Mouse (Mus musculus): ENCODE results near the gene Drg1. TPM values are rescaled to one million over a fixed set of nuclear protein-coding genes. Genes with fewer than 3 reads are reported as not detected.

Drg1 gene
- polyA plus RNA-seq (2015; fragmentation: Nextera tagmentation; extraction: Ambion mirVana) = 290 and 298 TPM in 2 replicates

DNA sequence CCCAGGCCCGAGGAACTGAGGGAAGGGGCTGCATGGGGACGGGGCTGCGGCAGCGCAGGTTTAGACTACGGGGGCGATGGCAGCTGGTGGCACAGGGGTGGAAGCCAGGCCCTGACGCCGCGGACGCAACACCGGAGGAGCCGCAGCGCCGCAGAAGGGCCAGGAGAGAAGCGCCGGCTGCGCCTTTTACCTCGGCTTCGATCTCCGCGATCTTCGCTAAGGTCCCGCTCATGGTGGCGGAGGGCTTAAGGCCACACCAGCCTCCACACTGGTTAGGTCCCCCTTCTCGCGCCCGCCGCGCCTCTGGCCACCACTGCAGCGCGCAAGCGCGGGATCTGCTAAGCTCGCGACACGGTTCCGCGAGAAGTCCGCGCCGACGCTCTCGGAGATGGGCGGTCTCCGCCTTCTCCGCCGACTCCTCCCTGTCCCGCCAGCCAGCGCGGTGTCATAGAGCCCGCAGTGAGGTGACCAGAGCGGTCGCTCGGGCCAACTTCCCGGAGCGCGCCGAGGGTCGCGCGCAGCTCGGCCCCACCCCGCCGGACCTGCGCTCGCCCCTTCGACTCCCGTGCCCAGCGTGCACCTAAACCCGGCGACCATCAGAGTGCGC lies at the start of gene Drg1:
Drg1 (minus strand) TSS at position 337 of the 607 bp plus-strand sequence.
- WGBS = under 1% methylated on average over 66 of the region's 72 CpGs
- Histone ChIP-seq H3K27ac (peak within 1 kb of the TSS; percentile 94), H3K4me3 (peak within 1 kb of the TSS; percentile 93), H3K9me3 (replicated peaks) (no peaks in the 10 kb centered on the region), H3K4me2 (peak within 1 kb of the TSS; percentile 86), H3K36me3 (ENCODE audit: poor library complexity, severe bottlenecking) (peaks cover 31% of the 10 kb centered on the region), H3K27me3 (no peaks in the 10 kb centered on the region), H3K4me1 (peaks cover 29% of the 10 kb centered on the region), H3K9ac (peak within 1 kb of the TSS; percentile 99)
- peak; percentile 99 for ATAC-seq

DNA sequence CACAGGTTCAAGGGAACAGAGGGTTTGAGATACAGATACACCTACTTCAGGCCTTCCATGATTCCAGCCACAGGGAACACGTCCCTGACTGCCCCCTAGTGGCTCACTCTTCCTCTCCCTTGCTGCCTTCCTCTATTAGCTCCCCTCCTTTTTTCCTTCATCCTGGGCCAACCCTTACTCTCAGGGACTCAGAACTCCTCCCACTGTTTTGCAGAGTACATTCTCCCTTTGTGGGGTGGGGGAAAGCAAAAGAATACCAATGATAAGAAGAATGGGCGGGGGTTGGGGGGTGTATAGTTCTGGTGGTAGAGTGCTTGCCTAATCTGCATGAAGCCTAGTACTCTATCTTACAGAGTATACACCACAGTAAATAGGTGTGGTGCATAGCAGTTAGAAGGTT lies 47.9 kb upstream of the Drg1 start:
- WGBS = 28% methylated on average over 2 of the region's 2 CpGs
- peaks cover 54% of the 10 kb centered on the region for H3K36me3 ChIP-seq (ENCODE audit: poor library complexity, severe bottlenecking)
- no peaks in the 10 kb centered on the region for H3K27me3 ChIP-seq
- H3K9ac ChIP-seq = no peak overlapping the region
- peak; percentile 23; the same call in 1 of the 2 replicates for ATAC-seq
- H3K4me3 ChIP-seq = no peak overlapping the region
- no peak overlapping the region for H3K4me2 ChIP-seq
- no peaks in the 10 kb centered on the region for H3K9me3 ChIP-seq (replicated peaks)
- H3K27ac ChIP-seq = no peak overlapping the region
- H3K4me1 ChIP-seq = no peaks in the 10 kb centered on the region

DNA sequence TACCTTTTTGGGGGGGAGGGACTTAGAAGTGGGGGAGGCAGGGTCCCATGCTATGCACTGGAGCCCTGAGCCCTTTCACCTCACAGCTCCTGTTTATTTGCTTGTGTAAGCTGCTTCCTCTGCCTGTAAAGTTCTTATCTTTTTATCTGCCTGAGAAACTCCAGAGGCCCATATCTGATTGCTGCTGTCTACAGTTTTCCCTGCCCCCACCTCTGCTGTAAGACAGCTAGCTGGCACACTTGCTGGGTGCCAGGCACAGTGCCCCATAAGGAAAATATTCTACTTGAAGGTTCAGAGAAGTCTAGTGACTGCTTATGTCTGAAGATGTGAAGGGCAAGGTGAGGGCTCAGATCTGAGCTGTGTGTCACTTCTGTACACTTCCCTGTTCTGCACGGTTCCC lies 47.1 kb upstream of the Drg1 start:
- Histone ChIP-seq H3K36me3 (ENCODE audit: poor library complexity, severe bottlenecking) (peaks cover 63% of the 10 kb centered on the region), H3K4me2 (no peak overlapping the region), H3K4me1 (no peaks in the 10 kb centered on the region), H3K27ac (no peak overlapping the region), H3K9me3 (replicated peaks) (no peaks in the 10 kb centered on the region), H3K9ac (no peak overlapping the region), H3K4me3 (no peak overlapping the region), H3K27me3 (no peaks in the 10 kb centered on the region)
- no peak for ATAC-seq
- 97% methylated on average over 1 of the region's 1 CpGs for WGBS

DNA sequence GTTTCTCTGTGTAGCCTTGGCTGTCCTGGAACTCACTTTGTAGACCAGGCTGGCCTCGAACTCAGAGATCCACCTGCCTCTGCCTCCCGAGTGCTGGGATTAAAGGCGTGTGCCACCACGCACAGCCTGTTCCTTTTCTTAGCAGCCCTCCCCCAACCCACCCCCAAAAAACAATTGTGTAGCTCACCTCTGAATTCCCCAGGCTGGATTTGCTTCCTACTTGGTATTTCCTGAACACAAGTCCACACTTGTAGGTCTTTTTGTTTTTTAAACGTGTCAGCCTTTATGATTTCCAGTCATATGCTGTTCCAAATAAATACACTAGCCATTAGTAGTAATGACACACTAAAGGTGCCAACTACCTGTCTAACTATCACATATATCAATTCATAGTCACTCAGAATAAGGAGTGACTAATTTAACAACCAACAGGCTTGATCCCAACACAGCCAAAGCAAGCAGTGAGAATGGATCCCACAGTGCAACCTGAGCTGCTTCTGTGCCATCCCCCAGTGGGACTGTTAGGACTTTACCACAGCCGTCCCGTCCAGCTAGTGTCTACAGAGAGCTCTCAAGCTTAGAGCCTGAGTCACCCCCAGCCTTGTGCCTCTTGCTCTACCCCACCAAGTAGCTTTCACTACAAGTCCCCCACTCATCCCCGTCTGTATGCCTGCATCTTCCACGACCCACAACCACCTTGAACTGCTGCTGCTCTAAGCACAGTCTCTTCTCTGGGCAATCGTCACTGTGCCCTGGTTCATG lies 45.6 kb upstream of the Drg1 start:
- H3K27me3 ChIP-seq = no peaks in the 10 kb centered on the region
- H3K27ac ChIP-seq = no peak overlapping the region
- peaks cover 70% of the 10 kb centered on the region for H3K36me3 ChIP-seq (ENCODE audit: poor library complexity, severe bottlenecking)
- H3K4me2 ChIP-seq = no peak overlapping the region
- 86% methylated on average over 10 of the region's 10 CpGs for WGBS
- ATAC-seq = no peak
- no peaks in the 10 kb centered on the region for H3K9me3 ChIP-seq (replicated peaks)
- H3K4me1 ChIP-seq = no peaks in the 10 kb centered on the region
- H3K4me3 ChIP-seq = no peak overlapping the region
- H3K9ac ChIP-seq = no peak overlapping the region

DNA sequence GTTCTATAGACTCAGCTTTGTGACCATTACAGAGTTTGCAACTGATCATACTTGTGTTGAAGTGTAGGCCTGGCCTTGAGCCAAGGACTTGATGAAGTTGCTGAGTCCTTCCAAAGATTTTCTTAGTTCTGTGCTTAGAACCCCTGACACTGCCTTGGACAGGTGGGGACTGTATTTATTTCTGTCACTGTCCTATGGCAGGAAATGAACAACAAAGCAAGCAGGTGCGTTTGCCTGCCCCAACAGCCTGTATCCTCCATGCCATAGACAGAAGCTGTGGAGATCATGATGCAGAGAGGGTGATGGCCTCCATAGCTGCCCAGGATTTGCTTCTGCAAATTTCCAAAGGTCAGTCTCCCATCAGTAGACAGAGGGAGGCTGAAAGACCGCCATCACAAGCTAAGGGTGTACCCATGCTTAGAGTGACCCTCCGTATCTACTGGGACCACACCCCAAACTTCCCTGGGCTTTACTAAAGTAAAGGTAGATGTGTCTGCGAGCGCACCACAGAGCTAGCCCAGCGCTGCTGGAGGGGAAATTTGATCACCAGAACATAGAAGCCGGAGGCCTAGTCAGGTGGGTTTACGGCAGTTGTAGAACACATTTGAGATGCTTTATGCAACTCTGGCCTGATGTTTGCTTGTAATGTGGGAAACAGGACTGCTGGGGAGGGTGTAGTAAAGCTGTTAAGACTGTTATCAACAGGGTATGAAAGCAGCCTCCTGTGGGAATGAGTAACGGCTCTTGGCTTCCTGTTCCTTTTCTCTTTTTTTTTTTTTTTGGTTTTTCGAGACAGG lies 44.8 kb upstream of the Drg1 start:
- 96% methylated on average over 9 of the region's 10 CpGs for WGBS

DNA sequence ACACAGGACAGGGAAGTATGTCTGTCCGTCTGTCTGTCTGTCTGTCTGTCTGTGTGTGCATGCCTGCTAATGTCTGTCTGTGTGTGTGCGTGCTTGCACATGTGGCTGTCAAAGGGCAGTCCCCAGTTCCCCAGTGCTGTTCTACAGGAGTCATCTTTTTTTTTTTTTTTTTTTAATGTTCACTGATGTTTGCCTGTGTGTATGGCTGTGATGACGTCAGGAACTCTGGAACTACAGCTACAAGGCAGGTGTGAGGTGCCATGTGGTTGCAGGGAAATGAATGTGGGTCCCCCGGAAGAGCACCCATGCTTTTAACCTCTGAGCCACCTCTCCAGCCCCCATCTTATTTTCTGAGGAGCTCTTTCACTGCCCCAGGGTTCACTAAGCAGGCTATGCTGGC lies 43.7 kb upstream of the Drg1 start:
- H3K36me3 ChIP-seq (ENCODE audit: poor library complexity, severe bottlenecking) = peaks cover 85% of the 10 kb centered on the region
- WGBS = 100% methylated on average over 4 of the region's 4 CpGs
- no peaks in the 10 kb centered on the region for H3K9me3 ChIP-seq (replicated peaks)

More for the DNA sequence above, 44.8 kb upstream of the Drg1 start:
- no peak overlapping the region for H3K4me2 ChIP-seq
- H3K9ac ChIP-seq = no peak overlapping the region
- H3K27ac ChIP-seq = no peak overlapping the region
- H3K36me3 ChIP-seq (ENCODE audit: poor library complexity, severe bottlenecking) = peaks cover 74% of the 10 kb centered on the region
- H3K9me3 ChIP-seq (replicated peaks) = no peaks in the 10 kb centered on the region
- no peak for ATAC-seq
- no peak overlapping the region for H3K4me3 ChIP-seq
- H3K4me1 ChIP-seq = no peaks in the 10 kb centered on the region
- no peaks in the 10 kb centered on the region for H3K27me3 ChIP-seq

DNA sequence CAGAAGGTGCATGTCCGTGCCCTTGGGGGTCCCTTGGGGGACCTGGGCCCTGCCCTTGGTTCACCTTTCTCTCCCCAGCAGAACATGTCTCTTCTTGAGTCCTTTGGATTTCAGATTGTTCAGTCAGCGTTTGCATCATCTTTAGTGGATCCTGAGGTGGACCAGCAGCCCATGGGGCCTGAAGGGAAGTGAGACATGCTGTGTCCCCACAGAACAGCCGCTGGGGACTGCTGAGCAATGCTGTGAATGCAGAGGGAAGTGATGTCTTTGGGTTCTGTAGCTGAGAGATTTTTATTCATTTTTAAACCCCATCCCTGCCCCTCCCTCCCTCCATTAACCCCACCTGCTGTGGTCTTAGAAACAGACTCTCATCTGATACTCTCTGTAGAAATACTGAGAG lies 41.7 kb upstream of the Drg1 start:
- H3K9me3 ChIP-seq (replicated peaks) = no peaks in the 10 kb centered on the region
- ATAC-seq = no peak
- no peak overlapping the region for H3K27ac ChIP-seq
- 93% methylated on average over 3 of the region's 3 CpGs for WGBS
- peaks cover 98% of the 10 kb centered on the region for H3K36me3 ChIP-seq (ENCODE audit: poor library complexity, severe bottlenecking)
- H3K9ac ChIP-seq = no peak overlapping the region
- H3K4me1 ChIP-seq = no peaks in the 10 kb centered on the region
- H3K27me3 ChIP-seq = no peaks in the 10 kb centered on the region
- H3K4me2 ChIP-seq = no peak overlapping the region
- no peak overlapping the region for H3K4me3 ChIP-seq

More for the DNA sequence above, 43.7 kb upstream of the Drg1 start:
- no peak overlapping the region for H3K27ac ChIP-seq
- H3K4me2 ChIP-seq = no peak overlapping the region
- no peaks in the 10 kb centered on the region for H3K27me3 ChIP-seq
- no peak for ATAC-seq
- H3K4me1 ChIP-seq = no peaks in the 10 kb centered on the region
- H3K9ac ChIP-seq = no peak overlapping the region
- no peak overlapping the region for H3K4me3 ChIP-seq

DNA sequence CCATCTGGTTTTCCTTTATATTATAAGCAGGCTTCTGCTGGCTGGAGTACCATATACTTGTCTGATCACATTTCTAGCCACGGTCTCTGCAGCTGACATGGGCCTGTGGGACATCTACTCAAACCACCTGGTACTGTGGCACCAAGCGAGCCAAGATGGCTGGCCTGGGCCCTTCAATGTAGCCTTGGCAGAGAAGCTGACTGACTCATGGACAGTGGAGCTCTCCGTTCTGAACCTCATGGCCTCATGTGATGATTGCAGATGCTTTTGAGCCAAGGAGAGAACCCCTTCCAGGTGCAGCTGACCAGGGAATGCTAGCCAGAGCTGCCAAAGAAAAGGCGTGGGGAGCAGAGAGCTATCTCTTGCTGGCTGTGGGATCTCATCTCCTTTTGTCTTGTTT lies 39.6 kb upstream of the Drg1 start:
- ATAC-seq = no peak
- H3K4me3 ChIP-seq = no peak overlapping the region
- 89% methylated on average over 4 of the region's 4 CpGs for WGBS

DNA sequence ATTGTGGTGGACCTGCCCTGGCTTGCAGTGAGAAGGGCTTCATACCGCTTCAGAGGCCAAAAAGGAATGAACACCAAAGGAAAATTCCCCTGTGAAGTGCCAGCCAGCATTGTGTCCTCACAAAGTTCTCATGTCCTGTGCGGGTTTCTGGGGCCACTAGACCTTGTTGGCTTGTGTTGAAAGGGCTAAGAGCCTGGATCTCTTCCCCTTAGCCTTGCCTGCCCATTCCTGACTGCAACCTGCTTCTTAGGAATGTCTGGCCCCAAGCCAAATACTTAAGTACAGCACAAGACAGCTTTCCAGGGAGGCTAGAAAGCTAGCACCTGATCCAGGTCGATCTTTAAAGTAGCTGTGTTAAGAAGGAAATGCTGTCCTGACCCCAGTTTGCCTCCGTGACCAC lies 36.6 kb upstream of the Drg1 start:
- Histone ChIP-seq H3K27ac (no peak overlapping the region), H3K4me1 (no peaks in the 10 kb centered on the region), H3K4me2 (no peak overlapping the region), H3K27me3 (no peaks in the 10 kb centered on the region), H3K4me3 (no peak overlapping the region), H3K9ac (no peak overlapping the region), H3K36me3 (ENCODE audit: poor library complexity, severe bottlenecking) (peaks cover 99% of the 10 kb centered on the region), H3K9me3 (replicated peaks) (no peaks in the 10 kb centered on the region)
- no peak for ATAC-seq
- WGBS = 86% methylated on average over 4 of the region's 4 CpGs

More for the DNA sequence above, 39.6 kb upstream of the Drg1 start:
- H3K36me3 ChIP-seq (ENCODE audit: poor library complexity, severe bottlenecking) = peaks cover 99% of the 10 kb centered on the region
- no peaks in the 10 kb centered on the region for H3K9me3 ChIP-seq (replicated peaks)
- H3K9ac ChIP-seq = no peak overlapping the region
- H3K27ac ChIP-seq = no peak overlapping the region
- no peaks in the 10 kb centered on the region for H3K27me3 ChIP-seq
- H3K4me1 ChIP-seq = no peaks in the 10 kb centered on the region
- no peak overlapping the region for H3K4me2 ChIP-seq

DNA sequence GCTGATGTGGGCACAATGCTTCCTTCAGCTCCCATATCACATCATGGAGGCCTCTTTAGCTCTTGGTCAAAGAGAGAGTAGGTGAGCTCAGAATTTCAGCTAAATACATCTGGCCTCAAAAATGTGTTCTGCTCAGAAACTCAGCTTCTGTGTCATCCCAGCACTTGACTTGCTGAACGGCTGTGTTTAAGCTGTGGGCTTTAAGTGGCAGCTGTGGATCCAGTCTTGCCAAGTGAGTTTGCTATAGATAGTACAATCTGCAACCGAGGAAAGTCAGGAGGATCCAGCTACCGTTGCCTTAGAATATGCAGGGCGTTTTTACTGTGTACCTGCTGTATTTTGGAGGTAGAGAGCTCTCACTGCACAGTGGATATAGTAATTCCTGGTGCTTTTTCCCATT lies 36.2 kb upstream of the Drg1 start:
- H3K9me3 ChIP-seq (replicated peaks) = no peaks in the 10 kb centered on the region
- H3K9ac ChIP-seq = no peak overlapping the region
- no peak overlapping the region for H3K4me2 ChIP-seq
- H3K36me3 ChIP-seq (ENCODE audit: poor library complexity, severe bottlenecking) = peaks cover 99% of the 10 kb centered on the region
- H3K4me1 ChIP-seq = 0 out of 2 replicates have a peak, but pooled peaks cover 2% of the 10 kb centered on the region
- H3K27ac ChIP-seq = no peak overlapping the region
- WGBS = 95% methylated on average over 4 of the region's 4 CpGs
- no peaks in the 10 kb centered on the region for H3K27me3 ChIP-seq
- ATAC-seq = no peak
- no peak overlapping the region for H3K4me3 ChIP-seq

DNA sequence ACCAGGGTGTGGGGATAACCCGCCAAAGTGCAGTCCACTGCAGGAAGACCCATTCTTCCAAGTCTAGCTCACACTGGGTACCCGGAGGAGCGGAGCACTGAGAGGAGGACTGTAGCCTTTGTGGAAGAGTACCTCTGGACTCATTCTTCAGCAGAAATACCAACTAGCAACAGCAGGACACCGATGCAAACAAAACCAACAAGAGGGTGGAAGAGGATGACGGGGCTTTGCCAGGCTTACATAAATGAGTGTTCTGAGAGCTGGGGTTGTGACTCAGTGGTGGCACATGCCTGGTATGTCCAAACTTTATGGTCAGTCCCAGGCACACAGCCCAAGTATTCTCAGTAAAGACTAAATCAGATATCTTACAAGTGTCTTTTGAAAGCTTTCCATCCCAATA lies 34.9 kb upstream of the Drg1 start:
- H3K27ac ChIP-seq = no peak overlapping the region
- ATAC-seq = no peak
- H3K4me2 ChIP-seq = no peak overlapping the region
- no peaks in the 10 kb centered on the region for H3K9me3 ChIP-seq (replicated peaks)
- H3K27me3 ChIP-seq = no peaks in the 10 kb centered on the region
- no peak overlapping the region for H3K9ac ChIP-seq
- 95% methylated on average over 5 of the region's 5 CpGs for WGBS
- peaks cover 99% of the 10 kb centered on the region for H3K36me3 ChIP-seq (ENCODE audit: poor library complexity, severe bottlenecking)
- no peak overlapping the region for H3K4me3 ChIP-seq
- H3K4me1 ChIP-seq = peaks cover 15% of the 10 kb centered on the region

DNA sequence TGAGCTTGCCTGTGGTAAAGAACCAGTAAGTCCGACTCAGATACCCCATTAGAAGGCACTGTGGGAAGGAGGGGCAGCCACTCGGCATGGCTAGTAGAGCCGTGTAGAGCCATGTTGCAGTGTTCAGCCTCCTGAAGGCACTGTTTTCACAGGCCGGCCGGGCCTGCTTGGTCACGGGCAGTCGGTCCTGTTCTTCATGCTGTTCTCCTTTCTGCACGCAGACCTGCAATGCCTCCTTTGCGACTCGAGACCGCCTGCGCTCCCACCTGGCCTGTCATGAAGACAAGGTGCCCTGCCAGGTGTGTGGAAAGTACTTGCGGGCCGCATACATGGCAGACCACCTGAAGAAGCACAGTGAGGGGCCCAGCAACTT lies 32.6 kb upstream of the Drg1 start:
- H3K9ac ChIP-seq = no peak overlapping the region
- whole genome bisulfite sequencing = 93% methylated on average over 14 of the region's 14 CpGs

More for the DNA sequence above, 32.6 kb upstream of the Drg1 start:
- Histone ChIP-seq H3K4me2 (no peak overlapping the region), H3K4me1 (peaks cover 38% of the 10 kb centered on the region), H3K4me3 (no peak overlapping the region), H3K9me3 (replicated peaks) (no peaks in the 10 kb centered on the region), H3K36me3 (ENCODE audit: poor library complexity, severe bottlenecking) (peaks cover 100% of the 10 kb centered on the region), H3K27me3 (no peaks in the 10 kb centered on the region), H3K27ac (no peak overlapping the region)
- ATAC-seq = no peak
